Mouse (Mus musculus) stomach, postnatal 0 days (tissue): ENCODE data around the gene Psmd11. TPM values are rescaled to one million over a fixed set of nuclear protein-coding genes. Genes with fewer than 3 reads are reported as not detected.

Experiments
- ATAC-seq: fragments of 200-750 bp; cut with Nextera tagmentation; 2 replicates; pipeline ENCODE4 v1.8.0; 2017; ENCODE audit not compliant: low FRiP score, low TSS enrichment
- DNase-seq: peaks from one replicate; pipeline ENCODE4 v3.0.0-alpha.2; 2016; ENCODE audit warnings: low spot score
- H3K27ac ChIP-seq: fragments of 300-500 bp; sonication (generic); replicated peaks from 2 replicates; pipeline ENCODE4 v1.5.1; 2014; ENCODE audit warnings: mild to moderate bottlenecking, control low read depth
- H3K27me3 ChIP-seq: fragments of 300-500 bp; sonication (generic); 2 replicates; pipeline ENCODE4 v1.6.1; 2014; ENCODE audit warnings: low read length; ENCODE audit not compliant: control insufficient read depth, insufficient read depth
- H3K36me3 ChIP-seq: fragments of 300-500 bp; sonication (generic); 2 replicates; pipeline ENCODE4 v1.6.1; 2014; ENCODE audit warnings: low read length, mixed read lengths; ENCODE audit not compliant: control insufficient read depth, insufficient read depth
- H3K4me1 ChIP-seq: fragments of 300-500 bp; sonication (generic); replicated peaks from 2 replicates; pipeline ENCODE4 v1.6.1; 2014; ENCODE audit warnings: antibody characterized with exemption; ENCODE audit not compliant: control insufficient read depth, insufficient read depth
- H3K4me2 ChIP-seq: fragments of 300-500 bp; sonication (generic); replicated peaks from 2 replicates; pipeline ENCODE4 v1.6.1; 2014; ENCODE audit warnings: low read depth, mild to moderate bottlenecking, control low read depth, moderate library complexity
- H3K4me3 ChIP-seq: fragments of 300-500 bp; sonication (generic); 2 replicates; pipeline ENCODE4 v1.5.1; 2014; ENCODE audit warnings: low read depth, low read length, control low read depth
- H3K9ac ChIP-seq: fragments of 300-500 bp; sonication (generic); 2 replicates; pipeline ENCODE4 v1.6.1; 2014; ENCODE audit warnings: mild to moderate bottlenecking, low read length, control low read depth, mixed read lengths
- H3K9me3 ChIP-seq: fragments of 300-500 bp; sonication (generic); 2 replicates; pipeline ENCODE4 v1.6.1; 2016; ENCODE audit warnings: low read length; ENCODE audit not compliant: control insufficient read depth
- CTCF ChIP-seq: IDR thresholded peaks from 2 replicates; pipeline ENCODE4 v1.5.1; 2016; ENCODE audit warnings: antibody characterized with exemption, low read depth, mild to moderate bottlenecking, moderate library complexity
- EP300 ChIP-seq: optimal IDR thresholded peaks from 2 replicates; pipeline ENCODE3; 2016; ENCODE audit warnings: antibody characterized with exemption
- WGBS: fragments of 180-500 bp; shearing (Covaris S2); extraction: QIAGEN DNeasy Blood & Tissue Kit; methylation state at CpG from one replicate; pipeline ENCODE4 v1.1.7; 2014; 5-methylcytosine and 5-hydroxymethylcytosine counted together
- polyA plus RNA-seq: library from polyadenylated mRNA; unstranded; fragments of >200 nt; fragmentation: Nextera tagmentation; extraction: Ambion mirVana; gene quantifications from 2 replicates; pipeline ENCODE4 v1.2.1, GENCODE M21; 2015

The Psmd11 gene
- polyA plus RNA-seq, 1 experiment from 2014 or later: 189 TPM

DNA sequence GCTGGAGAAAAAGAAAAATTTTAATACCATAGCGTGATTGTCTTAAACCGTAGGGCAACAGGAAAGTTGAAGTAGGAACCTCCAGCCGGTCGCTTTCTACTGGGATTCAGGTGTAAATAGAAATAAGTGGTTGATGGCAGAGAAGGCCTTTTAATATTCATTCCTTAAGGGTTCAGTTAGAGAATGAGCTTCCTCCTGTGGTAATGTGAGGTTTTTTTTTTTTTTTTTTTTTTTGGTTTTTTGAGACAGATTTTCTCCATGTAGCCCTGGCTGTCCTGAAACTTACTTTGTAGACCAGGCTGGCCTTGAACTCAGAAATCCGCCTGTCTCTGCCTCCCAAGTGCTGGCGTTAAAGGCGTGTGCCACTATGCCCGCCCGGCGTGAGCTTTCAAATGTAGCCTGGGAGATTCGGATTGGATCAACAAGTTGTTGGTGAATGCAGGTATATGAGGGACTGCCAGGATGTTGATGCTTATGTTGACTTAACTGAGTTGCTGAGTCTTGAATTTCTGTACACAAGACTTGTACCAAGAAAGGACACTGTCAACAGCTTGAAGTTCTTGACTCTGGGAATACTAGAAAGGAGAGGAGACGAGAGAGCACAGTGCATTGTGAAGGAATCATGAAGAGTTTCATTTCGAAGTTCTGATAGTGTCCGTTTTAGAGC, 1.2 kb downstream of the Psmd11 start:
- DNase-seq: no peak

GRCm38 (mm10) chr11:80430366-80430910, 2.0 kb downstream of the Psmd11 start:
- no peaks in the 10 kb centered on the region for H3K4me1 ChIP-seq
- no peak overlapping the region for H3K9ac ChIP-seq
- no peak overlapping the region for H3K4me3 ChIP-seq
- ATAC-seq: no peak
- DNase-seq: no peak
- no peak for TF ChIP-seq CTCF
- no peak for TF ChIP-seq EP300
- no peak overlapping the region for H3K4me2 ChIP-seq
- no peak overlapping the region for H3K27ac ChIP-seq
- no peaks in the 10 kb centered on the region for H3K36me3 ChIP-seq
- WGBS: 91% methylated on average over 3 of the region's 3 CpGs
- H3K27me3 ChIP-seq: no peaks in the 10 kb centered on the region
- H3K9me3 ChIP-seq: no peaks in the 10 kb centered on the region

More for the DNA sequence above, 1.2 kb downstream of the Psmd11 start:
- Histone ChIP-seq H3K4me3 (peak overlapping the region; percentile 98), H3K4me2 (peak overlapping the region; percentile 71), H3K27me3 (no peaks in the 10 kb centered on the region), H3K9ac (peak overlapping the region; percentile 97), H3K36me3 (no peaks in the 10 kb centered on the region), H3K4me1 (no peaks in the 10 kb centered on the region), H3K9me3 (no peaks in the 10 kb centered on the region), H3K27ac (peak overlapping the region; percentile 93; the same call in 1 of the 2 replicates)
- TF ChIP-seq EP300: no peak
- TF ChIP-seq CTCF: no peak
- 53% methylated on average over 14 of the region's 14 CpGs for WGBS
- ATAC-seq: no peak

GRCm38 (mm10) chr11:80446916-80447315, 18.5 kb downstream of the Psmd11 start:
- DNase-seq (no peak), ATAC-seq (no peak)
- H3K36me3 ChIP-seq: peaks cover 11% of the 10 kb centered on the region
- no peak overlapping the region for H3K9ac ChIP-seq
- no peaks in the 10 kb centered on the region for H3K9me3 ChIP-seq
- H3K27me3 ChIP-seq: no peaks in the 10 kb centered on the region
- no peaks in the 10 kb centered on the region for H3K4me1 ChIP-seq
- TF ChIP-seq EP300 (no peak), CTCF (no peak)
- no peak overlapping the region for H3K4me2 ChIP-seq
- no peak overlapping the region for H3K27ac ChIP-seq
- 91% methylated on average over 3 of the region's 3 CpGs for WGBS
- H3K4me3 ChIP-seq: no peak overlapping the region

DNA sequence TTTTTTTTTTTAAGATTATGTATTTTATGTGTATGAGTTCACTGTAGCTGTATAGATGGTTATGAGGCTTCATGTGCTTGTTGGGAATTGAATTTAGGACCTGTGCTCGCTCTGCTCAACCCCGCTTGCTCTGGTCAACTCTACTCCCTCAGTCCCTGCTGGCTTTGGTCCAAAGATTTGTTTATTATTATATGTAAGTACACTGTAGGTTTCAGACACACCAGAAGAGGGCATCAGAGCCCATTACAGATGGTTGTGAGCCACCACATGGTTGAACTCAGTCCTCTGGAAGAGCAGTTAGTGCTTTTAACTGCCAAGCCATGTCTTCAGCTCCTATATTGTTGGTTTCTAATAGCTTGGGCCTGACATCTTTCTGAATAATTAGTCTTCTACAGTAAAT, 21.4 kb downstream of the Psmd11 start:
- DNase-seq (no peak), ATAC-seq (no peak)
- H3K27me3 ChIP-seq: no peaks in the 10 kb centered on the region
- peaks cover 10% of the 10 kb centered on the region for H3K36me3 ChIP-seq
- no peak overlapping the region for H3K9ac ChIP-seq
- no peaks in the 10 kb centered on the region for H3K4me1 ChIP-seq
- no peak overlapping the region for H3K4me2 ChIP-seq
- WGBS: 93% methylated on average over 2 of the region's 2 CpGs
- TF ChIP-seq CTCF: peak; percentile 22; the same call in 1 of the 2 replicates
- TF ChIP-seq EP300: no peak
- H3K27ac ChIP-seq: no peak overlapping the region
- H3K4me3 ChIP-seq: no peak overlapping the region
- H3K9me3 ChIP-seq: no peaks in the 10 kb centered on the region

GRCm38 (mm10) chr11:80452242-80452641, 23.8 kb downstream of the Psmd11 start:
- Histone ChIP-seq H3K4me3 (no peak overlapping the region), H3K27ac (no peak overlapping the region), H3K36me3 (peaks cover 3% of the 10 kb centered on the region; the same call in 1 of the 2 replicates), H3K27me3 (no peaks in the 10 kb centered on the region), H3K4me1 (no peaks in the 10 kb centered on the region), H3K4me2 (no peak overlapping the region), H3K9me3 (no peaks in the 10 kb centered on the region), H3K9ac (no peak overlapping the region)
- DNase-seq: no peak
- 84% methylated on average over 3 of the region's 3 CpGs for WGBS
- TF ChIP-seq CTCF (no peak), EP300 (no peak)
- ATAC-seq: no peak

GRCm38 (mm10) chr11:80453198-80453597, 24.8 kb downstream of the Psmd11 start:
- no peak for DNase-seq
- no peak for ATAC-seq
- TF ChIP-seq EP300 (no peak), CTCF (no peak)
- Histone ChIP-seq H3K9me3 (no peaks in the 10 kb centered on the region), H3K36me3 (peaks cover 7% of the 10 kb centered on the region; the same call in 1 of the 2 replicates), H3K4me1 (no peaks in the 10 kb centered on the region), H3K9ac (no peak overlapping the region), H3K27ac (no peak overlapping the region), H3K27me3 (no peaks in the 10 kb centered on the region), H3K4me2 (no peak overlapping the region), H3K4me3 (no peak overlapping the region)
- 93% methylated on average over 1 of the region's 1 CpGs for WGBS
